Comparison of ENCODE assay signal across 15 mouse cellular contexts in the genomic region with DNA sequence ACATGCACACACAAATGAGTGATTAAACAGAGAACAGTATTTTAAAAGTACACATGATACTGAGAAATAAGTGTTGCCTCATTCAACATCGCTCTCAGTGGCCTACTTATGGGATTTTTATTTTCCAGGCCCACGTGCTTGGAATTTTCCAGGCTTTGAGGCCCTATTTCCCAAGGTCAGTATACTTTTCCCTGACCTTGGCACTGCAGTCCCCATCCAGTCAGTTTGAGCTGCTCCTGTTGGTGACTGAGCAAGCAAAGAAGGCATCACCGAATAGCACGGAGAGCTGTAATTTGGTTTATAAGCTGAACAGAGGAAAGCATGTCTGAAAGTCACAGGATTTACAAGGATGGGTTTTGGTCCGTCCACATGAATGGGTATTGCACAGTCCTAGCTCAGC.
"Had no signal": no experiment of that assay in that cellular context is flagged by ENCODE, and none has a peak within 500 bp of the region (broad histone marks: within the 10 kb centered on the region; RNA-seq: fewer than 3 reads in every experiment).

No protein-coding gene starts in this region.

- H3K4me3 ChIP-seq: lung, embryonic 15.5 days; megakaryocyte, embryonic 14.5 days; midbrain, embryonic 13.5 days; midbrain, embryonic 15.5 days; neural tube, embryonic 12.5 days; stomach, embryonic 15.5 days had no signal

- H3K27ac ChIP-seq: lung, embryonic 15.5 days; macrophage; midbrain, embryonic 13.5 days; midbrain, embryonic 15.5 days; neural tube, embryonic 12.5 days; stomach, embryonic 15.5 days; stomach, postnatal 0 days had no signal

- DNase-seq: lung, adult 2 months; lung, postnatal 14 days; lung, postnatal 36 days; right cerebral cortex, postnatal 14 days; thymus, adult 2 months; thymus, postnatal 25 days; thymus, postnatal 4 days had no signal

- H3K4me1 ChIP-seq: megakaryocyte, embryonic 14.5 days; midbrain, embryonic 15.5 days; neural tube, embryonic 12.5 days had no signal

- H3K36me3 ChIP-seq: lung, embryonic 15.5 days; midbrain, embryonic 13.5 days; midbrain, embryonic 15.5 days; neural tube, embryonic 12.5 days; stomach, embryonic 15.5 days had no signal

- H3K27me3 ChIP-seq: lung, embryonic 15.5 days; megakaryocyte, embryonic 14.5 days; midbrain, embryonic 13.5 days; midbrain, embryonic 15.5 days; neural tube, embryonic 12.5 days; stomach, embryonic 15.5 days had no signal
